Mouse (Mus musculus) adrenal gland, postnatal 25 days (tissue): ENCODE results near the gene Nav2. TPM values are rescaled to one million over a fixed set of nuclear protein-coding genes. Genes with fewer than 3 reads are reported as not detected.

Experiments
- DNase-seq: peaks from one replicate; pipeline ENCODE4 v3.0.0; 2021; ENCODE audit warnings: mixed read lengths
- total RNA-seq: library from RNA; stranded (reverse); gene quantifications from 2 replicates; pipeline ENCODE4 v1.2.3, GENCODE M21; 2021

Gene Nav2
- total RNA-seq, 1 experiment from 2014 or later, result 11.6 TPM

- DNase-seq, result no peak
These were observed 255.3 kb downstream of the Nav2 start for GRCm38 (mm10) chr7:49163789-49164188.

- no peak for DNase-seq
These were observed 256.4 kb downstream of the Nav2 start for GRCm38 (mm10) chr7:49164868-49165267.

GRCm38 (mm10) chr7:49172926-49173325 is 264.4 kb downstream of the Nav2 start:
- no peak for DNase-seq

- no peak for DNase-seq
These were observed 267.4 kb downstream of the Nav2 start for GRCm38 (mm10) chr7:49175784-49176409.

- DNase-seq, result no peak
These were observed 268.2 kb downstream of the Nav2 start for GRCm38 (mm10) chr7:49176590-49177201.

- no peak for DNase-seq
These were observed 269.7 kb downstream of the Nav2 start for GRCm38 (mm10) chr7:49178217-49178616.

GRCm38 (mm10) chr7:49181010-49181409 is 272.5 kb downstream of the Nav2 start:
- no peak for DNase-seq

- no peak for DNase-seq
These were observed 273.9 kb downstream of the Nav2 start for GRCm38 (mm10) chr7:49182427-49182826.

- no peak for DNase-seq
These were observed 275.2 kb downstream of the Nav2 start for GRCm38 (mm10) chr7:49183696-49184095.

GRCm38 (mm10) chr7:49185991-49186390 is 277.5 kb downstream of the Nav2 start:
- no peak for DNase-seq

GRCm38 (mm10) chr7:49189364-49189763 is 280.8 kb downstream of the Nav2 start:
- no peak for DNase-seq

- no peak for DNase-seq
These were observed 281.9 kb downstream of the Nav2 start for GRCm38 (mm10) chr7:49190231-49190985.

- DNase-seq, result no peak
These were observed 282.7 kb downstream of the Nav2 start for GRCm38 (mm10) chr7:49191081-49191678.

GRCm38 (mm10) chr7:49192061-49192695 is 283.7 kb downstream of the Nav2 start:
- DNase-seq, result no peak

GRCm38 (mm10) chr7:49195711-49196147 is 287.2 kb downstream of the Nav2 start:
- DNase-seq, result no peak

GRCm38 (mm10) chr7:49199366-49199765 is 290.9 kb downstream of the Nav2 start:
- no peak for DNase-seq

- no peak for DNase-seq
These were observed 291.8 kb downstream of the Nav2 start for GRCm38 (mm10) chr7:49200270-49200669.

GRCm38 (mm10) chr7:49202971-49203370 is 294.5 kb downstream of the Nav2 start:
- DNase-seq, result no peak

GRCm38 (mm10) chr7:49204856-49205255 is 296.3 kb downstream of the Nav2 start:
- DNase-seq, result peak; percentile 13

- DNase-seq, result no peak
These were observed 297.0 kb downstream of the Nav2 start for GRCm38 (mm10) chr7:49205551-49205950.

- no peak for DNase-seq
These were observed 298.5 kb downstream of the Nav2 start for GRCm38 (mm10) chr7:49206775-49207676.
